Mouse (Mus musculus) adipose tissue, adult 10 weeks (tissue): ENCODE measurements around the gene Gk5. TPM values are rescaled to one million over a fixed set of nuclear protein-coding genes. Genes with fewer than 3 reads are reported as not detected.

Experiments used
- polyA plus RNA-seq: library from polyadenylated mRNA; stranded (reverse); fragments of 350-450 nt; fragmentation: Illumina TruSeq; extraction: RNeasy Lipid Tissue Mini Kit (QIAGEN cat#74804); gene quantifications from one replicate; pipeline ENCODE4 v1.2.3, GENCODE M21; 2014; ENCODE audit warnings: low read depth, low replicate concordance

Gk5 gene
- polyA plus RNA-seq = 9.8 TPM

DNA sequence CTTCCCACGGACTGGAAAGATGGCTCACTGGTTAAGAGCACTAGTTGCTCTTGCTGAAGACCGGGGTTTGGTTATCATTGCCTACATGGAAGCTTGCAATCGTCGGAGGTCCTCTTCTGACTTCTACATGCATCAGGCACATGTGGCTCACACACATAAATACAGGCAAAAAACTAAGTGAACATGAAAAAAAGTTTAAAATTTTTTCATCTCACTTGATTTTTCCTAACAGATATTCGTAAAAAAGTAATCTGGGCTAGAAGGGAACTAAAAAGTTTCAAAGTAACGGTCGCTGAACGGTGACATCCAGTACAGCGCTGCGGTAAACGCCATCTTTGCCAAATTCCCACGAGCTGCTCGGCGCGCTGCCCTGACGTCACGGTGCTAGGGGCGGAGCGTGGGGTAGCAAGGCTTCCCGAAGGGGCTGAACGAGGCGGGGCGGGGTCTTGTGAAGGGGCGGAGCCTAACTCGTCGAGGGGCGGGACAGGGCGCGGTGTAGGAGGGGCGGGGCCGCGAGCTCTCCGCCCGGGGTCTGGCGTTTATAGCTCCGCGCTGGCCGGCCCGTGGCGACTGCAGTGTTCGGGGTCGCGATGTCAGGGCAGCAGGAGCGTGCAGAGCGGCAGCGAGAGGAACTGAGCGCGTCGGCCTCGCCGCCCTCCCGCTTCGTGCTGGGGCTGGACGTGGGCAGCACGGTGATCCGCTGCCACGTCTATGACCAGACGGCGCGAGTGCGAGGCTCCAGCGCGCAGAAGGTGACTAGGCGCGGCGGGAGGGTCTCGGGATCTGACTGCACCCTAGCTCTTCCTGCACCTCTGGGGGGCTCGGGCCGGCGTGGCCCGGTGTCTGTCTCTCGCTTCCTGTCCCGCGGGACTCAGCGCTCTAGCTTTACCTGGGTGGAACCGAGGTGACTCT, at the start of gene Gk5:
Gk5 (plus strand) TSS at position 502 of the 912 bp plus-strand sequence.

DNA sequence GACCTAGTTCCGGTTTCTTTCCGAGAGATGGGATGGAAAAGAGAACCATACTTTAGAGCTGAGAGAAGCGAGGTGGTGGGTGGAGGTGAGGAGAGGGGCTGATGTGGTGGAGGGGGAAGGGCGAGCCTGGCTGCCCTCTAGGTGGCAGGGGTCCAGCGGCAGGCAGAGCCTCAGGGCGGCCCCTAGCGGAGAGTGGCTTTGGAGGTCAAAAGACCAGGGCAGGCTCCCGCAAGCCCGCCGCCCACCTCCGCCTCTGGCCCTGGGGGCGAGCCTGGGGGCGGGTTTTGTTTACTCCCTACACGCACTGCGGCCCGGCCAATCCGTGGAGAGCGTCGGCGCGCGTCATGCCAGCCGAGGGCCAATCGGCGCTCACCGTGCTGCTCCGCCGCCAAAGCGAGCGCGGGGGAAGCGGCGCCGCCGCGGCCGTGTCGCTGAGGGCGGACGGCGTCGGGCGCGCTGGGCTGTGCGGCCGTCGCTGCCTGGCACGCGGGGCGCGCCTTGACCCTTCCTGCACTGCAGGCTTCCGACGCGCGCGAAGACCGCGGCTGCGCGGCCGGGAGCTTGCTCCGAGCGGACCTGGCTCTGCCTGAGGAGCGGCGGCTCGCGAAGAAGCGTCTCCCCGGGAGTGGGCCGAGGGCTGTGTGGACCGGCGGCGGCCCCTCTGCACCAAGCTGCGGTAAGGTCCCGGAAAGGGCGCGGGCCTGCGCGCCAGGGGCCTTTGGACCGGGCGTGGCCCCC, 76.9 kb downstream of the Gk5 start, which contains the start of gene Tfdp2:
Tfdp2 (plus strand) TSS at position 391 of the 738 bp plus-strand sequence.

Other genes starting within 250 kb of the Gk5 start
- 8.1 TPM for gene Xrn1, start 164.6 kb upstream of the Gk5 start, polyA plus RNA-seq
- 19.9 TPM for gene Tfdp2, start 76.9 kb downstream of the Gk5 start, polyA plus RNA-seq
- gene Atp1b3, start 245.1 kb downstream of the Gk5 start, polyA plus RNA-seq = 127 TPM